Mouse (Mus musculus) liver, embryonic 16.5 days (tissue): ENCODE measurements around the gene Thsd4. TPM values are rescaled to one million over a fixed set of nuclear protein-coding genes. Genes with fewer than 3 reads are reported as not detected.

Experiments used
- ATAC-seq: fragments of 200-750 bp; cut with Nextera tagmentation; 2 replicates; pipeline ENCODE4 v1.8.0; 2017; ENCODE audit warnings: low read depth, mild to moderate bottlenecking, moderate number of reproducible peaks, moderate library complexity
- H3K27ac ChIP-seq: fragments of 300-500 bp; sonication (generic); 2 replicates; pipeline ENCODE4 v1.5.1; 2014; ENCODE audit warnings: mild to moderate bottlenecking, low read length
- H3K27me3 ChIP-seq: fragments of 300-500 bp; sonication (generic); 2 replicates; pipeline ENCODE4 v1.6.1; 2014; ENCODE audit warnings: low read depth, low read length, mixed read lengths; ENCODE audit not compliant: control insufficient read depth, insufficient read depth
- H3K36me3 ChIP-seq: fragments of 300-500 bp; sonication (generic); 2 replicates; pipeline ENCODE4 v1.6.1; 2014; ENCODE audit warnings: mild to moderate bottlenecking; ENCODE audit not compliant: control insufficient read depth, insufficient read depth
- H3K4me1 ChIP-seq: fragments of 300-500 bp; sonication (generic); 2 replicates; pipeline ENCODE4 v1.6.1; 2014; ENCODE audit warnings: low read depth, low read length, mixed read lengths; ENCODE audit not compliant: control insufficient read depth
- H3K4me2 ChIP-seq: fragments of 300-500 bp; sonication (generic); 2 replicates; pipeline ENCODE4 v1.6.1; 2014; ENCODE audit warnings: low read depth, low read length, mixed read lengths
- H3K4me3 ChIP-seq: fragments of 300-500 bp; sonication (generic); 2 replicates; pipeline ENCODE4 v1.5.1; 2014; ENCODE audit warnings: low read depth, mild to moderate bottlenecking, low read length
- H3K9ac ChIP-seq: fragments of 300-500 bp; sonication (generic); 2 replicates; pipeline ENCODE4 v1.6.1; 2014; ENCODE audit warnings: low read depth, low read length
- H3K9me3 ChIP-seq: fragments of 300-500 bp; sonication (generic); replicated peaks from 2 replicates; pipeline ENCODE4 v1.6.1; 2016; ENCODE audit warnings: low read length; ENCODE audit not compliant: control insufficient read depth
- WGBS: fragments of 180-500 bp; shearing (Covaris S2); extraction: QIAGEN DNeasy Blood & Tissue Kit; methylation state at CpG from one replicate; pipeline ENCODE4 v1.1.7; 2014; ENCODE audit not compliant: insufficient replicate concordance; 5-methylcytosine and 5-hydroxymethylcytosine counted together
- polyA plus RNA-seq: library from polyadenylated mRNA; unstranded; fragments of >200 nt; fragmentation: Nextera tagmentation; extraction: Ambion mirVana; gene quantifications from 2 replicates; pipeline ENCODE4 v1.2.1, GENCODE M21; 2015

The Thsd4 gene
- polyA plus RNA-seq, 1 experiment from 2014 or later = 1.1 TPM

GRCm38 (mm10) chr9:60089441-60089840 lies 432.4 kb downstream of the Thsd4 start:
- Histone ChIP-seq H3K27ac (no peak overlapping the region), H3K4me2 (no peak overlapping the region), H3K27me3 (no peaks in the 10 kb centered on the region), H3K4me3 (no peak overlapping the region), H3K4me1 (no peaks in the 10 kb centered on the region), H3K36me3 (no peaks in the 10 kb centered on the region), H3K9me3 (no peaks in the 10 kb centered on the region), H3K9ac (no peak overlapping the region)
- no peak for ATAC-seq
- WGBS = 70% methylated on average over 4 of the region's 4 CpGs

- 32% methylated on average over 5 of the region's 5 CpGs for WGBS
- no peak for ATAC-seq
- H3K4me3 ChIP-seq = no peak overlapping the region
Observed at GRCm38 (mm10) chr9:60088101-60088500, 433.7 kb downstream of the Thsd4 start.

GRCm38 (mm10) chr9:60082107-60082581 lies 439.7 kb downstream of the Thsd4 start:
- WGBS = 29% methylated on average over 5 of the region's 5 CpGs
- no peak overlapping the region for H3K27ac ChIP-seq
- H3K9ac ChIP-seq = no peak overlapping the region
- no peaks in the 10 kb centered on the region for H3K9me3 ChIP-seq
- no peaks in the 10 kb centered on the region for H3K27me3 ChIP-seq
- H3K4me3 ChIP-seq = no peak overlapping the region
- ATAC-seq = no peak
- no peaks in the 10 kb centered on the region for H3K4me1 ChIP-seq
- H3K4me2 ChIP-seq = no peak overlapping the region
- no peaks in the 10 kb centered on the region for H3K36me3 ChIP-seq

More at GRCm38 (mm10) chr9:60088101-60088500, 433.7 kb downstream of the Thsd4 start:
- Histone ChIP-seq H3K4me1 (no peaks in the 10 kb centered on the region), H3K9me3 (no peaks in the 10 kb centered on the region), H3K9ac (no peak overlapping the region), H3K36me3 (no peaks in the 10 kb centered on the region), H3K27ac (no peak overlapping the region), H3K4me2 (no peak overlapping the region), H3K27me3 (no peaks in the 10 kb centered on the region)

- WGBS = 25% methylated on average over 1 of the region's 1 CpGs
- Histone ChIP-seq H3K36me3 (no peaks in the 10 kb centered on the region), H3K4me2 (no peak overlapping the region), H3K4me3 (no peak overlapping the region), H3K27ac (no peak overlapping the region), H3K27me3 (no peaks in the 10 kb centered on the region), H3K4me1 (no peaks in the 10 kb centered on the region), H3K9ac (no peak overlapping the region), H3K9me3 (no peaks in the 10 kb centered on the region)
- no peak for ATAC-seq
Observed at GRCm38 (mm10) chr9:60077761-60078160, 444.1 kb downstream of the Thsd4 start.

- H3K9me3 ChIP-seq = no peaks in the 10 kb centered on the region
- H3K4me2 ChIP-seq = no peak overlapping the region
- no peak overlapping the region for H3K4me3 ChIP-seq
- H3K9ac ChIP-seq = no peak overlapping the region
- no peaks in the 10 kb centered on the region for H3K27me3 ChIP-seq
- ATAC-seq = no peak
- no peaks in the 10 kb centered on the region for H3K4me1 ChIP-seq
- WGBS = 60% methylated on average over 4 of the region's 4 CpGs
- no peak overlapping the region for H3K27ac ChIP-seq
- no peaks in the 10 kb centered on the region for H3K36me3 ChIP-seq
Observed at GRCm38 (mm10) chr9:60076396-60076795, 445.4 kb downstream of the Thsd4 start.

- Histone ChIP-seq H3K27me3 (no peaks in the 10 kb centered on the region), H3K4me2 (no peak overlapping the region), H3K36me3 (no peaks in the 10 kb centered on the region), H3K9me3 (no peaks in the 10 kb centered on the region), H3K9ac (no peak overlapping the region), H3K4me1 (no peaks in the 10 kb centered on the region), H3K4me3 (no peak overlapping the region), H3K27ac (no peak overlapping the region)
- 39% methylated on average over 5 of the region's 5 CpGs for WGBS
- no peak for ATAC-seq
Observed at GRCm38 (mm10) chr9:60071620-60072263, 450.1 kb downstream of the Thsd4 start.

GRCm38 (mm10) chr9:60067241-60067640 lies 454.6 kb downstream of the Thsd4 start:
- no peak for ATAC-seq
- Histone ChIP-seq H3K36me3 (no peaks in the 10 kb centered on the region), H3K4me3 (no peak overlapping the region), H3K4me2 (no peak overlapping the region), H3K27me3 (no peaks in the 10 kb centered on the region), H3K9me3 (no peaks in the 10 kb centered on the region), H3K4me1 (no peaks in the 10 kb centered on the region), H3K27ac (no peak overlapping the region), H3K9ac (no peak overlapping the region)
- 81% methylated on average over 8 of the region's 8 CpGs for WGBS

- Histone ChIP-seq H3K36me3 (no peaks in the 10 kb centered on the region), H3K9me3 (no peaks in the 10 kb centered on the region), H3K4me1 (no peaks in the 10 kb centered on the region), H3K27me3 (no peaks in the 10 kb centered on the region), H3K9ac (no peak overlapping the region), H3K27ac (no peak overlapping the region), H3K4me3 (no peak overlapping the region), H3K4me2 (no peak overlapping the region)
- ATAC-seq = no peak
- 52% methylated on average over 4 of the region's 4 CpGs for WGBS
Observed at GRCm38 (mm10) chr9:60065184-60065583, 456.7 kb downstream of the Thsd4 start.

GRCm38 (mm10) chr9:60063191-60063720 lies 458.6 kb downstream of the Thsd4 start:
- ATAC-seq = no peak
- no peaks in the 10 kb centered on the region for H3K4me1 ChIP-seq
- H3K9me3 ChIP-seq = no peaks in the 10 kb centered on the region
- H3K36me3 ChIP-seq = no peaks in the 10 kb centered on the region
- no peak overlapping the region for H3K4me3 ChIP-seq
- no peaks in the 10 kb centered on the region for H3K27me3 ChIP-seq
- no peak overlapping the region for H3K4me2 ChIP-seq
- no peak overlapping the region for H3K27ac ChIP-seq
- 61% methylated on average over 4 of the region's 4 CpGs for WGBS
- H3K9ac ChIP-seq = no peak overlapping the region
